Comparison of ENCODE assay signal across 11 mouse cellular contexts in the genomic region with DNA sequence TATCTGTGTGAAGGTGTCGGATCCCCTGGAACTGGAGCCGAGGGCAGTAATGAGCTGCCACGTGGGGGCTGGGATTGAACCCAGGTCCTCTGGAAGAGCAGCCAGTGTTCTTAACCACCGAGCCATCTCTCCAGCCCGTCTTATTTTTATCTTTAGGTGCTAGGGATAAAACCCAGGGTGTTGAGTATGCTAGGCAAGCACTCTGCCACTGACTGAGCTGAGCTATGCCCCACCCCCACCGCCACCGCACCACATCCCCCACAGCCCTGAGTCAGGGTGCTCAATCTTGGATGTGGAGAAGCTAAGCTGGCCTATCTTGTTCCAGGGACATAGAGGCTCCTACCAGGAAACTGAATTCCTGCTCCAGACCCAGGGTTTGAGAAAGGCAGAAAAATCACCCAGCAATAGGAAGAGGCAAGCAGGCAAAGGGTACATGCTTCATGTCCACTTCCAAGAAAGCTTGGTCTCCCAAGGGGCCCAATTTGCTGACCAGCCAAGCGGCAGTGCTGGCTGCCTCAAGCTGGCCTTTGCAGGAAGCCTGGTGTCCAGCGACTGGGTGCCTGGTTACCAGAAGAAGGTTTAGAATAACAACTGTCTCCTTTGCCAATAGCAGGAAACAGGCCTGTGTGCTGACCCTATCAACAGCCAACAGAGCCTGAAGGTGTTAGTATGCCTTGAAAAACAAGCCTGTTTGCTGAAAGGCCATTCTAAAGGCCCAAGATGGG. TPM values are rescaled to one million over a fixed set of nuclear protein-coding genes. Genes with fewer than 3 reads are reported as not detected.
DNase-seq lines count a peak whose midpoint lies in the region; ATAC-seq and TF ChIP-seq lines count a peak whose summit lies in the region.
"Had no signal": no experiment of that assay in that cellular context is flagged by ENCODE, and none has a peak within 500 bp of the region (broad histone marks: within the 10 kb centered on the region; RNA-seq: fewer than 3 reads in every experiment).

No protein-coding gene starts in this region.

- H3K4me2 ChIP-seq in midbrain, postnatal 0 days (ENCODE audit: low read depth, low read length, poor library complexity, severe bottlenecking), result no peak overlapping the region
- no peak overlapping the region for H3K4me2 ChIP-seq in midbrain, embryonic 14.5 days (ENCODE audit: low read length)
- H3K4me2 ChIP-seq in heart, embryonic 11.5 days, result no peak overlapping the region
- H3K4me2 ChIP-seq: embryonic facial prominence, embryonic 13.5 days; lung, embryonic 14.5 days; midbrain, embryonic 12.5 days had no signal

- no peak for DNase-seq in frontal cortex, postnatal 25 days (ENCODE audit: low spot score in 2 of 2)
- peak; percentile 40 for DNase-seq in midbrain, postnatal 0 days (ENCODE audit: low spot score)
- no peak for DNase-seq in midbrain, embryonic 14.5 days
- DNase-seq in skeletal muscle tissue, adult 2 months (ENCODE audit: low read depth, low spot score), result peak; percentile 93
- no peak for DNase-seq in ovary, postnatal 36 days (ENCODE audit: low spot score)
- no peak for DNase-seq in thymus, postnatal 0 days (ENCODE audit: low spot score)
- DNase-seq: lung, embryonic 14.5 days had no signal

- 0 out of 2 replicates have a peak overlapping the region, but pooled peaks have one; percentile 32 for H3K27ac ChIP-seq in midbrain, postnatal 0 days (ENCODE audit: low read depth, low read length)
- H3K27ac ChIP-seq in midbrain, embryonic 14.5 days (replicated peaks; ENCODE audit: low read depth, low read length), result no peak overlapping the region
- 0 out of 2 replicates have a peak overlapping the region, but pooled peaks have one; percentile 10 for H3K27ac ChIP-seq in heart, embryonic 11.5 days (ENCODE audit: low read depth, low read length)
- H3K27ac ChIP-seq: embryonic facial prominence, embryonic 13.5 days; midbrain, embryonic 12.5 days had no signal

- H3K9me3 ChIP-seq in midbrain, postnatal 0 days (ENCODE audit: low read length), result no peaks in the 10 kb centered on the region
- no peaks in the 10 kb centered on the region for H3K9me3 ChIP-seq in midbrain, embryonic 14.5 days (ENCODE audit: control insufficient read depth, low read length)
- no peaks in the 10 kb centered on the region for H3K9me3 ChIP-seq in heart, embryonic 11.5 days (replicated peaks; ENCODE audit: control insufficient read depth, low read length)
- H3K9me3 ChIP-seq: embryonic facial prominence, embryonic 13.5 days; midbrain, embryonic 12.5 days had no signal

- no peak overlapping the region for H3K4me3 ChIP-seq in midbrain, postnatal 0 days (ENCODE audit: low read depth, low read length)
- no peak overlapping the region for H3K4me3 ChIP-seq in midbrain, embryonic 14.5 days (replicated peaks; ENCODE audit: low read depth, low read length)
- no peak overlapping the region for H3K4me3 ChIP-seq in heart, embryonic 11.5 days (ENCODE audit: low read depth, low read length)
- H3K4me3 ChIP-seq: embryonic facial prominence, embryonic 13.5 days; midbrain, embryonic 12.5 days had no signal

- peak; percentile 70; the same call in 1 of the 2 replicates for ATAC-seq in frontal cortex, adult (ENCODE audit: low TSS enrichment)
- ATAC-seq in midbrain, postnatal 0 days (ENCODE audit: low FRiP score), result no peak
- ATAC-seq in midbrain, embryonic 14.5 days (ENCODE audit: low FRiP score, low TSS enrichment), result no peak
- no peak for ATAC-seq in heart, embryonic 11.5 days (replicated peaks; ENCODE audit: insufficient number of reproducible peaks, low FRiP score, low TSS enrichment)

- no peak overlapping the region for H3K9ac ChIP-seq in midbrain, postnatal 0 days (replicated peaks; ENCODE audit: low read length, poor library complexity, severe bottlenecking)
- no peak overlapping the region for H3K9ac ChIP-seq in midbrain, embryonic 14.5 days (replicated peaks; ENCODE audit: low read length)
- H3K9ac ChIP-seq in heart, embryonic 11.5 days (ENCODE audit: low read depth, low read length), result no peak overlapping the region
- H3K9ac ChIP-seq: embryonic facial prominence, embryonic 13.5 days; lung, embryonic 14.5 days; midbrain, embryonic 12.5 days had no signal

- no peaks in the 10 kb centered on the region for H3K4me1 ChIP-seq in midbrain, postnatal 0 days (ENCODE audit: insufficient read depth, low read length)
- no peaks in the 10 kb centered on the region for H3K4me1 ChIP-seq in midbrain, embryonic 14.5 days (ENCODE audit: control insufficient read depth, insufficient read depth, low read length)
- peaks cover 8% of the 10 kb centered on the region for H3K4me1 ChIP-seq in heart, embryonic 11.5 days (ENCODE audit: control insufficient read depth, insufficient read depth, low read length)
- H3K4me1 ChIP-seq: embryonic facial prominence, embryonic 13.5 days; midbrain, embryonic 12.5 days had no signal

- no peak for TF ChIP-seq CTCF in midbrain, postnatal 0 days (IDR thresholded peaks at IDR 0.05)

- peaks cover 14% of the 10 kb centered on the region for H3K36me3 ChIP-seq in midbrain, postnatal 0 days (ENCODE audit: insufficient read depth, low read length)
- peaks cover 26% of the 10 kb centered on the region for H3K36me3 ChIP-seq in midbrain, embryonic 14.5 days (ENCODE audit: control insufficient read depth, insufficient read depth, low read length)
- H3K36me3 ChIP-seq in heart, embryonic 11.5 days (ENCODE audit: control insufficient read depth, insufficient read depth, low read length), result peaks cover 12% of the 10 kb centered on the region

- H3K27me3 ChIP-seq in midbrain, postnatal 0 days (ENCODE audit: insufficient read depth, low read length), result no peaks in the 10 kb centered on the region
- no peaks in the 10 kb centered on the region for H3K27me3 ChIP-seq in midbrain, embryonic 14.5 days (ENCODE audit: control insufficient read depth, insufficient read depth, low read length)
- H3K27me3 ChIP-seq in heart, embryonic 11.5 days (ENCODE audit: control insufficient read depth, insufficient read depth, low read length), result no peaks in the 10 kb centered on the region
- H3K27me3 ChIP-seq: embryonic facial prominence, embryonic 13.5 days; midbrain, embryonic 12.5 days had no signal

- 76% methylated on average over 9 of the region's 9 CpGs for WGBS in midbrain, postnatal 0 days
- 79% methylated on average over 9 of the region's 9 CpGs for WGBS in midbrain, embryonic 14.5 days
- WGBS in heart, embryonic 11.5 days (ENCODE audit: insufficient replicate concordance), result 56% methylated on average over 9 of the region's 9 CpGs

RNA-seq across cellular contexts. Expression of gene Chchd2, which starts 9.4 kb away (rescaled TPM):
- total RNA-seq in midbrain, postnatal 0 days (2014; rRNA removed), result 742 and 901 TPM in 2 replicates
- 693 and 752 TPM in 2 replicates for polyA plus RNA-seq in midbrain, postnatal 0 days (2015; fragmentation: Nextera tagmentation; extraction: Ambion mirVana)
- polyA plus RNA-seq in midbrain, embryonic 14.5 days (2014; fragmentation: Nextera tagmentation; extraction: Ambion mirVana), result 748 and 816 TPM in 2 replicates
- 871 and 955 TPM in 2 replicates for polyA plus RNA-seq in heart, embryonic 11.5 days (2014; fragmentation: Nextera tagmentation; extraction: Ambion mirVana)
- 906 and 1,002 TPM in 2 replicates for polyA plus RNA-seq in thymus, postnatal 0 days (2015; fragmentation: Nextera tagmentation; extraction: Ambion mirVana)

RNA-seq across cellular contexts. Expression of gene Zbed5, which starts 17.6 kb away (rescaled TPM):
- 15.1 TPM in 2 replicates for total RNA-seq in midbrain, postnatal 0 days (2014; rRNA removed)
- 10.7 and 10.9 TPM in 2 replicates for polyA plus RNA-seq in midbrain, postnatal 0 days (2015; fragmentation: Nextera tagmentation; extraction: Ambion mirVana)
- polyA plus RNA-seq in midbrain, embryonic 14.5 days (2014; fragmentation: Nextera tagmentation; extraction: Ambion mirVana), result 20.0 and 20.1 TPM in 2 replicates
- polyA plus RNA-seq in heart, embryonic 11.5 days (2014; fragmentation: Nextera tagmentation; extraction: Ambion mirVana), result 4.8 and 5.8 TPM in 2 replicates
- 1.9 and 2.6 TPM in 2 replicates for polyA plus RNA-seq in thymus, postnatal 0 days (2015; fragmentation: Nextera tagmentation; extraction: Ambion mirVana)

RNA-seq across cellular contexts. Expression of gene Phkg1, which starts 20.5 kb away (rescaled TPM):
- total RNA-seq in midbrain, postnatal 0 days (2014; rRNA removed), result 0.66 and 3.0 TPM in 2 replicates
- 1.5 TPM in 2 replicates for polyA plus RNA-seq in midbrain, postnatal 0 days (2015; fragmentation: Nextera tagmentation; extraction: Ambion mirVana)
- polyA plus RNA-seq in midbrain, embryonic 14.5 days (2014; fragmentation: Nextera tagmentation; extraction: Ambion mirVana), result 0.22 and 0.94 TPM in 2 replicates
- polyA plus RNA-seq in heart, embryonic 11.5 days (2014; fragmentation: Nextera tagmentation; extraction: Ambion mirVana), result 0.32 and 0.42 TPM in 2 replicates
- polyA plus RNA-seq in thymus, postnatal 0 days (2015; fragmentation: Nextera tagmentation; extraction: Ambion mirVana), result 0.08 and 0.14 TPM in 2 replicates

RNA-seq across cellular contexts. Expression of gene Nupr1l, which starts 30.4 kb away (rescaled TPM):
- total RNA-seq in midbrain, postnatal 0 days (2014; rRNA removed), result 1.1 and 1.9 TPM in 2 replicates
- polyA plus RNA-seq in midbrain, postnatal 0 days (2015; fragmentation: Nextera tagmentation; extraction: Ambion mirVana), result 5.2 and 5.8 TPM in 2 replicates
- 5.4 and 6.0 TPM in 2 replicates for polyA plus RNA-seq in midbrain, embryonic 14.5 days (2014; fragmentation: Nextera tagmentation; extraction: Ambion mirVana)
- polyA plus RNA-seq in heart, embryonic 11.5 days (2014; fragmentation: Nextera tagmentation; extraction: Ambion mirVana), result 1.0 and 2.4 TPM in 2 replicates
- polyA plus RNA-seq in thymus, postnatal 0 days (2015; fragmentation: Nextera tagmentation; extraction: Ambion mirVana), result 2.2 TPM in 2 replicates

RNA-seq across cellular contexts. Expression of gene Sumf2, which starts 31.1 kb away (rescaled TPM):
- 33.5 and 56.9 TPM in 2 replicates for total RNA-seq in midbrain, postnatal 0 days (2014; rRNA removed)
- polyA plus RNA-seq in midbrain, postnatal 0 days (2015; fragmentation: Nextera tagmentation; extraction: Ambion mirVana), result 24.5 and 26.8 TPM in 2 replicates
- polyA plus RNA-seq in midbrain, embryonic 14.5 days (2014; fragmentation: Nextera tagmentation; extraction: Ambion mirVana), result 21.7 and 30.6 TPM in 2 replicates
- 35.6 and 37.3 TPM in 2 replicates for polyA plus RNA-seq in heart, embryonic 11.5 days (2014; fragmentation: Nextera tagmentation; extraction: Ambion mirVana)
- 30.1 and 33.5 TPM in 2 replicates for polyA plus RNA-seq in thymus, postnatal 0 days (2015; fragmentation: Nextera tagmentation; extraction: Ambion mirVana)

Comparison
In these comparisons a context has a peak if more than half of its experiments do, and no peak if none do; other contexts are left out.
1. DNase-seq: peak in midbrain, postnatal 0 days (single experiment) and skeletal muscle tissue, adult 2 months (single experiment); none in frontal cortex, postnatal 25 days (0 of 2), midbrain, embryonic 14.5 days (single experiment), ovary, postnatal 36 days (single experiment) and thymus, postnatal 0 days (single experiment).